Comparison of ENCODE assay signal across 23 mouse cellular contexts in the genomic region with DNA sequence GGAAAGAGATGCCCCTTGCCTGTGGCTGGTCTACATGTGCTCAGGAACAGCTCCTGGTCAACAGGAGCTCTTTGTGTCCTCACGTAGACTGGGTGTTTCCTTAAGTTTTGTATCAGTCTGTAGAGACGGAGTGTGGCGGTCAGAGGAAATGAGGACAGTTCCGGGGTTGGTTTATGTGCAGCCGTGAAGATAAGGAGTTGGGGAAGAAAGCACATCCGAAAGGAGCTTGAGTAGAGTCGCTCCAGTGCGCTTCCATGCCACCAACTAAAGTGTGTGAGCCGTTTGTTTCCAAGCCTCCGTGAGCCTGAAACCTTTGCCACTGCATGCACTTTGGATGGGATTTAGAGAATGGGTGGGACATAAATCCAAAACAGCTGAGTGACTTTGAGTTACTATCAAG.
DNase-seq lines count a peak whose midpoint lies in the region; ATAC-seq and TF ChIP-seq lines count a peak whose summit lies in the region.
"Had no signal": no experiment of that assay in that cellular context is flagged by ENCODE, and none has a peak within 500 bp of the region (broad histone marks: within the 10 kb centered on the region; RNA-seq: fewer than 3 reads in every experiment).

No protein-coding gene starts in this region.

- peak overlapping the region; percentile 32 for H3K4me2 ChIP-seq in heart, embryonic 16.5 days (ENCODE audit: low read depth, low read length)
- no peak overlapping the region; the same call in 1 of the 2 replicates for H3K4me2 ChIP-seq in liver, embryonic 16.5 days (ENCODE audit: low read depth, low read length)
- H3K4me2 ChIP-seq: embryonic facial prominence, embryonic 13.5 days; limb, embryonic 13.5 days; midbrain, embryonic 11.5 days; neural tube, embryonic 12.5 days had no signal

- H3K4me1 ChIP-seq in heart, embryonic 16.5 days (ENCODE audit: control insufficient read depth, insufficient read depth, low read length): peaks cover 5% of the 10 kb centered on the region; the same call in 1 of the 2 replicates
- H3K4me1 ChIP-seq in heart, adult 2 months (ENCODE audit: control insufficient read depth, insufficient read depth, low read length): no peaks in the 10 kb centered on the region
- peaks cover 2 to 14% of the 10 kb centered on the region in 2 experiments for H3K4me1 ChIP-seq in MEL (ENCODE audit: control insufficient read depth in 1 of 2, insufficient read depth in 2 of 2, low read length in 2 of 2)
- no peaks in the 10 kb centered on the region for H3K4me1 ChIP-seq in liver, embryonic 16.5 days (ENCODE audit: control insufficient read depth, low read depth, low read length)

- H3K27ac ChIP-seq in heart, embryonic 16.5 days (ENCODE audit: low read length): no peak overlapping the region
- H3K27ac ChIP-seq in heart, adult 2 months: no peak overlapping the region
- peak overlapping the region; percentile 89 for H3K27ac ChIP-seq in MEL (ENCODE audit: control insufficient read depth, low read depth, low read length)
- no peak overlapping the region for H3K27ac ChIP-seq in liver, embryonic 16.5 days (ENCODE audit: low read length)
- H3K27ac ChIP-seq: embryonic facial prominence, embryonic 13.5 days; gastrocnemius, adult 2 months; limb, embryonic 13.5 days; neural tube, embryonic 12.5 days had no signal

- H3K27me3 ChIP-seq in heart, embryonic 16.5 days (ENCODE audit: control insufficient read depth, insufficient read depth, low read length): no peaks in the 10 kb centered on the region
- H3K27me3 ChIP-seq in heart, adult 2 months (ENCODE audit: control insufficient read depth, insufficient read depth, low read length): no peaks in the 10 kb centered on the region
- H3K27me3 ChIP-seq in MEL (ENCODE audit: control insufficient read depth in 1 of 2, insufficient read depth in 2 of 2, low read length in 2 of 2): no peaks in the 10 kb centered on the region
- H3K27me3 ChIP-seq in liver, embryonic 16.5 days (ENCODE audit: control insufficient read depth, insufficient read depth, low read depth, low read length): no peaks in the 10 kb centered on the region
- H3K27me3 ChIP-seq: embryonic facial prominence, embryonic 13.5 days; neural tube, embryonic 12.5 days had no signal

- peak overlapping the region; percentile 3; the same call in 1 of the 2 replicates for H3K9ac ChIP-seq in heart, embryonic 16.5 days (ENCODE audit: low read length)
- H3K9ac ChIP-seq in heart, adult 2 months (ENCODE audit: low read depth, low read length): no peak overlapping the region
- peak overlapping the region; percentile 72 for H3K9ac ChIP-seq in MEL (ENCODE audit: control insufficient read depth, low read depth, low read length, poor library complexity, severe bottlenecking)
- H3K9ac ChIP-seq in liver, embryonic 16.5 days (ENCODE audit: low read depth, low read length): no peak overlapping the region
- H3K9ac ChIP-seq: embryonic facial prominence, embryonic 13.5 days; forebrain, postnatal 0 days; limb, embryonic 13.5 days; neural tube, embryonic 12.5 days had no signal

- no peaks in the 10 kb centered on the region for H3K9me3 ChIP-seq in heart, embryonic 16.5 days (replicated peaks; ENCODE audit: control insufficient read depth, low read length)
- no peaks in the 10 kb centered on the region for H3K9me3 ChIP-seq in MEL (replicated peaks; ENCODE audit: insufficient read depth, low read length)
- no peaks in the 10 kb centered on the region for H3K9me3 ChIP-seq in liver, embryonic 16.5 days (replicated peaks; ENCODE audit: control insufficient read depth, low read length)
- H3K9me3 ChIP-seq: embryonic facial prominence, embryonic 13.5 days; limb, embryonic 13.5 days; neural tube, embryonic 12.5 days had no signal

- TF ChIP-seq CTCF in heart, adult 2 months (IDR thresholded peaks at IDR 0.05): no peak
- no peak for TF ChIP-seq CTCF in MEL (IDR thresholded peaks at IDR 0.05 in 2 of 3, conservative IDR thresholded peaks at IDR 0.05 in 1 of 3; ENCODE audit: control insufficient read depth in 1 of 3, insufficient read depth in 1 of 3, low read depth in 2 of 3, low read length in 3 of 3, poor library complexity in 1 of 3, severe bottlenecking in 1 of 3)

- H3K79me2 ChIP-seq in heart, adult 2 months (replicated peaks; ENCODE audit: control insufficient read depth, insufficient read depth, low read length): no peaks in the 10 kb centered on the region
- no peaks in the 10 kb centered on the region for H3K79me2 ChIP-seq in MEL (ENCODE audit: control insufficient read depth, insufficient read depth, low read length, poor library complexity)

- ATAC-seq in heart, embryonic 16.5 days (replicated peaks; ENCODE audit: extremely low read depth, insufficient read depth, low FRiP score): no peak
- ATAC-seq in granulocyte monocyte progenitor cell, adult 5-6 weeks (replicated peaks; ENCODE audit: poor library complexity, severe bottlenecking): peak; percentile 58
- ATAC-seq in liver, embryonic 16.5 days (ENCODE audit: low read depth): 0 out of 2 replicates have a peak, but pooled peaks have one; percentile 35
- no peak for ATAC-seq in erythroid progenitor cell, adult 5-6 weeks (replicated peaks; ENCODE audit: low FRiP score, poor library complexity, severe bottlenecking)
- ATAC-seq: forebrain, postnatal 0 days; hindbrain, embryonic 16.5 days; lung, postnatal 0 days had no signal

- no peak; the same call in none of the 2 replicates for TF ChIP-seq RAD21 in MEL (IDR thresholded peaks at IDR 0.05; ENCODE audit: low read depth, low read length)

- TF ChIP-seq EP300 in heart, adult 2 months (IDR thresholded peaks at IDR 0.05; ENCODE audit: insufficient read depth, low read depth, low read length): no peak
- TF ChIP-seq EP300 in MEL (IDR thresholded peaks at IDR 0.05; ENCODE audit: low read depth in 1 of 2, low read length in 2 of 2): peak; percentile 77 to 85

- no peak for TF ChIP-seq POLR2A in heart, adult 2 months (IDR thresholded peaks at IDR 0.05; ENCODE audit: insufficient read depth, low read depth, low read length)
- TF ChIP-seq POLR2A in MEL (IDR thresholded peaks at IDR 0.05; ENCODE audit: control insufficient read depth in 1 of 2, insufficient read depth in 1 of 2, low read depth in 1 of 2, low read length in 2 of 2, poor library complexity in 1 of 2): peak; percentile 74 to 96; a peak in 3 of 4 replicates

- no peak overlapping the region for H3K4me3 ChIP-seq in heart, embryonic 16.5 days (ENCODE audit: low read length)
- no peak overlapping the region for H3K4me3 ChIP-seq in heart, adult 2 months
- H3K4me3 ChIP-seq in MEL (ENCODE audit: control insufficient read depth in 1 of 2, insufficient read depth in 1 of 2, low read depth in 2 of 2, low read length in 2 of 2): peak overlapping the region; percentile 55 to 57
- no peak overlapping the region for H3K4me3 ChIP-seq in liver, embryonic 16.5 days (ENCODE audit: low read depth, low read length)
- H3K4me3 ChIP-seq: embryonic facial prominence, embryonic 13.5 days; gastrocnemius, adult 2 months; limb, embryonic 13.5 days; neural tube, embryonic 12.5 days had no signal

- no peaks in the 10 kb centered on the region for H3K36me3 ChIP-seq in heart, embryonic 16.5 days (ENCODE audit: control insufficient read depth, insufficient read depth)
- H3K36me3 ChIP-seq in heart, adult 2 months (ENCODE audit: control insufficient read depth, insufficient read depth, low read length): no peaks in the 10 kb centered on the region
- H3K36me3 ChIP-seq in MEL (ENCODE audit: control insufficient read depth in 1 of 2, insufficient read depth in 2 of 2, low read length in 2 of 2): peaks cover 0 to 9% of the 10 kb centered on the region in 2 experiments; a peak in 2 of 4 replicates
- no peaks in the 10 kb centered on the region for H3K36me3 ChIP-seq in liver, embryonic 16.5 days (ENCODE audit: control insufficient read depth, insufficient read depth)
- H3K36me3 ChIP-seq: embryonic facial prominence, embryonic 13.5 days; limb, embryonic 13.5 days; neural tube, embryonic 12.5 days had no signal

- intact Hi-C loops in heart, adult 2 months (cut with DNase I): no loop called here

- no peak for DNase-seq in heart, adult 2 months
- peak; percentile 93 for DNase-seq in MEL (ENCODE audit: low read depth, low spot score)
- no peak for DNase-seq in ovary, postnatal 10 days (ENCODE audit: low spot score)
- no peak for DNase-seq in left cerebral cortex, adult 11 months (ENCODE audit: low spot score)
- DNase-seq: adrenal gland, postnatal 14 days; cerebellum, adult 11-12 months; forebrain, postnatal 0 days; gastrocnemius, adult 2 months; heart, postnatal 10 days; kidney, adult 2 months; kidney, postnatal 14 days; layer of hippocampus, adult 9-11 months; right cerebral cortex, postnatal 14 days had no signal

- WGBS in heart, embryonic 16.5 days: 56% methylated on average over 10 of the region's 10 CpGs
- 30% methylated on average over 10 of the region's 10 CpGs for WGBS in heart, adult 2 months
- 18% methylated on average over 10 of the region's 10 CpGs for WGBS in liver, embryonic 16.5 days (ENCODE audit: insufficient replicate concordance)

TF ChIP-seq in MEL, 35 proteins besides CTCF, POLR2A, EP300 and RAD21 (continues in another document):
- no peak for TF ChIP-seq USF1 (IDR thresholded peaks at IDR 0.05; ENCODE audit: low read depth, low read length)
- no peak for TF ChIP-seq GABPA (IDR thresholded peaks at IDR 0.05; ENCODE audit: low read depth, low read length)
- peak; percentile 88 for TF ChIP-seq ZMIZ1 (IDR thresholded peaks at IDR 0.05; ENCODE audit: low read depth, low read length)
- TF ChIP-seq TBP (IDR thresholded peaks at IDR 0.05; ENCODE audit: low read depth, low read length): peak; percentile 88
- TF ChIP-seq POLR2AphosphoS2 (IDR thresholded peaks at IDR 0.05; ENCODE audit: low read length): peak; percentile 80; the same call in 1 of the 2 replicates
- TF ChIP-seq JUND (IDR thresholded peaks at IDR 0.05; ENCODE audit: low read depth, low read length): no peak
- peak; percentile 35; the same call in 1 of the 2 replicates for TF ChIP-seq TAL1 (IDR thresholded peaks at IDR 0.05; ENCODE audit: low read length)
- peak; percentile 77; the same call in 1 of the 2 replicates for TF ChIP-seq TCF12 (IDR thresholded peaks at IDR 0.05; ENCODE audit: low read depth, low read length)
- no peak for TF ChIP-seq ZNF384 (IDR thresholded peaks at IDR 0.05; ENCODE audit: low read depth, low read length)
- TF ChIP-seq ETS1 (IDR thresholded peaks at IDR 0.05; ENCODE audit: low read depth, low read length): peak; percentile 66
- TF ChIP-seq NELFE (IDR thresholded peaks at IDR 0.05; ENCODE audit: low read depth, low read length): peak; percentile 87
- TF ChIP-seq SIN3A (IDR thresholded peaks at IDR 0.05; ENCODE audit: low read length): peak; percentile 82
- TF ChIP-seq MAZ (IDR thresholded peaks at IDR 0.05; ENCODE audit: low read depth, low read length): no peak
- 0 out of 2 replicates have a peak, but pooled peaks have one; percentile 43 for TF ChIP-seq MXI1 (IDR thresholded peaks at IDR 0.05; ENCODE audit: low read depth, low read length)
- peak; percentile 46; the same call in 1 of the 2 replicates for TF ChIP-seq RCOR1 (IDR thresholded peaks at IDR 0.05; ENCODE audit: low read depth, low read length)
- peak; percentile 31; the same call in 1 of the 2 replicates for TF ChIP-seq SMC3 (IDR thresholded peaks at IDR 0.05; ENCODE audit: low read depth, low read length)

Comparison
In these comparisons a context has a peak if more than half of its experiments do, and no peak if none do; other contexts are left out.
1. H3K9ac ChIP-seq: peak in heart, embryonic 16.5 days (single experiment) and MEL (single experiment); none in heart, adult 2 months (single experiment) and liver, embryonic 16.5 days (single experiment).
2. ATAC-seq: peak in granulocyte monocyte progenitor cell, adult 5-6 weeks (single experiment) and liver, embryonic 16.5 days (single experiment); none in heart, embryonic 16.5 days (single experiment) and erythroid progenitor cell, adult 5-6 weeks (single experiment).
3. H3K4me3 ChIP-seq: peak in MEL (2 of 2); none in heart, embryonic 16.5 days (single experiment), heart, adult 2 months (single experiment) and liver, embryonic 16.5 days (single experiment).